Mouse (Mus musculus) limb, embryonic 10.5 days (tissue): ENCODE measurements around the gene Gstm1. TPM values are rescaled to one million over a fixed set of nuclear protein-coding genes. Genes with fewer than 3 reads are reported as not detected.
"Not testable (repeated sequence)": the region's sequence is repeated elsewhere in the genome, so short reads cannot be mapped to it uniquely, and the experiment has no call there.

Experiments used
- DNase-seq: peaks from one replicate; pipeline ENCODE4 v3.0.0-alpha.2; 2017; ENCODE audit warnings: low spot score
- H3K27ac ChIP-seq: fragments of 300-500 bp; sonication (generic); 2 replicates; pipeline ENCODE4 v1.5.1; 2016; ENCODE audit warnings: mild to moderate bottlenecking
- H3K27me3 ChIP-seq: fragments of 300-500 bp; sonication (generic); 2 replicates; pipeline ENCODE4 v1.6.1; 2016; ENCODE audit warnings: low read depth, mild to moderate bottlenecking; ENCODE audit not compliant: poor library complexity, severe bottlenecking
- H3K36me3 ChIP-seq: fragments of 300-500 bp; sonication (generic); 2 replicates; pipeline ENCODE4 v1.6.1; 2016; ENCODE audit warnings: mild to moderate bottlenecking, moderate library complexity
- H3K4me1 ChIP-seq: fragments of 300-500 bp; sonication (generic); 2 replicates; pipeline ENCODE4 v1.6.1; 2016
- H3K4me3 ChIP-seq: fragments of 300-500 bp; sonication (generic); 2 replicates; pipeline ENCODE4 v1.5.1; 2016; ENCODE audit warnings: mild to moderate bottlenecking, moderate library complexity
- H3K9me3 ChIP-seq: fragments of 300-500 bp; sonication (generic); replicated peaks from 2 replicates; pipeline ENCODE4 v1.6.1; 2016; ENCODE audit warnings: mild to moderate bottlenecking
- WGBS: fragments of 180-500 bp; shearing (Covaris S2); methylation state at CpG from one replicate; pipeline ENCODE4 v1.1.7; 2016; 5-methylcytosine and 5-hydroxymethylcytosine counted together
- polyA plus RNA-seq: library from polyadenylated mRNA; unstranded; fragments of >200 nt; fragmentation: Nextera tagmentation; extraction: Ambion mirVana; gene quantifications from 2 replicates; pipeline ENCODE4 v1.2.1, GENCODE M21; 2016

Gstm1 gene
- polyA plus RNA-seq, 1 experiment from 2014 or later, result 27.8 TPM

GRCm38 (mm10) chr3:108011558-108011957 lies 6.2 kb downstream of the Gstm1 start:
- 0 out of 2 replicates have a peak, but pooled peaks cover 4% of the 10 kb centered on the region for H3K27me3 ChIP-seq
- H3K4me1 ChIP-seq, result peaks cover 2% of the 10 kb centered on the region; the same call in 1 of the 2 replicates
- WGBS, result 88% methylated on average over 3 of the region's 3 CpGs
- no peak overlapping the region for H3K27ac ChIP-seq
- H3K9me3 ChIP-seq, result no peaks in the 10 kb centered on the region
- no peaks in the 10 kb centered on the region for H3K36me3 ChIP-seq
- no peak for DNase-seq
- H3K4me3 ChIP-seq, result no peak overlapping the region

GRCm38 (mm10) chr3:108010286-108010685 lies 7.5 kb downstream of the Gstm1 start:
- Histone ChIP-seq H3K27me3 (no peaks in the 10 kb centered on the region), H3K27ac (no peak overlapping the region), H3K4me1 (0 out of 2 replicates have a peak, but pooled peaks cover 2% of the 10 kb centered on the region), H3K9me3 (no peaks in the 10 kb centered on the region), H3K4me3 (no peak overlapping the region), H3K36me3 (no peaks in the 10 kb centered on the region)
- DNase-seq, result no peak
- WGBS, result 72% methylated on average over 2 of the region's 2 CpGs

- Histone ChIP-seq H3K4me3 (no peak overlapping the region), H3K27ac (no peak overlapping the region), H3K4me1 (peaks cover 3% of the 10 kb centered on the region), H3K9me3 (no peaks in the 10 kb centered on the region), H3K27me3 (no peaks in the 10 kb centered on the region), H3K36me3 (no peaks in the 10 kb centered on the region)
- DNase-seq, result no peak
- WGBS, result 89% methylated on average over 8 of the region's 8 CpGs
These were observed 15.8 kb downstream of the Gstm1 start for GRCm38 (mm10) chr3:108002021-108002420.

DNA sequence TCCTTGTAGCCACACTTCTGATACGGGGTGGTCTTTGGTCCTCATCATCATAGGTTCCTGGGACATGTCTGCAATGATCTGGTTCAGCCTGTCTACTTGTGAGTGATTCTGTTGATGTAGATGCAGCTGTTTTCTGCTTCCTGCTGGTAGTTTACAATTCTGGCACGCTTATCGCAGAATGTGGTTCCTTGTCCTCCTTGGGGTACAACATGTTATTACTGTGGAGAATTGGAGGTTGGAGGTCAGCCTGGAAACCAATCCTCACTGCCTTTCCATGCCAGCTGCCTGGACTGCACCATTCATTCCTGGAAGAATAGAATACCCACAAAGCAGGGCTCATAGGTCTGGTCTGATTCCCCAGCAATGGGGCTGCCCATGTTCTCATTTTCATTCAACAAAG lies 18.3 kb downstream of the Gstm1 start:
- no peak for DNase-seq
- Histone ChIP-seq H3K27me3 (no peaks in the 10 kb centered on the region), H3K9me3 (no peaks in the 10 kb centered on the region), H3K4me3 (no peak overlapping the region), H3K27ac (no peak overlapping the region), H3K36me3 (no peaks in the 10 kb centered on the region), H3K4me1 (peaks cover 4% of the 10 kb centered on the region)
- WGBS, result 93% methylated on average over 3 of the region's 3 CpGs

- WGBS, result 82% methylated on average over 3 of the region's 3 CpGs
- no peak for DNase-seq
- no peak overlapping the region for H3K4me3 ChIP-seq
- peaks cover 4% of the 10 kb centered on the region for H3K4me1 ChIP-seq
- H3K27me3 ChIP-seq, result no peaks in the 10 kb centered on the region
- H3K27ac ChIP-seq, result no peak overlapping the region
- H3K36me3 ChIP-seq, result no peaks in the 10 kb centered on the region
- H3K9me3 ChIP-seq, result no peaks in the 10 kb centered on the region
These were observed 19.2 kb downstream of the Gstm1 start for GRCm38 (mm10) chr3:107998591-107998990.

GRCm38 (mm10) chr3:107996576-107996975 lies 21.2 kb downstream of the Gstm1 start:
- 90% methylated on average over 4 of the region's 4 CpGs for whole genome bisulfite sequencing
- Histone ChIP-seq H3K27ac (no peak overlapping the region), H3K4me3 (no peak overlapping the region), H3K36me3 (no peaks in the 10 kb centered on the region), H3K27me3 (no peaks in the 10 kb centered on the region), H3K4me1 (peaks cover 4% of the 10 kb centered on the region), H3K9me3 (no peaks in the 10 kb centered on the region)
- DNase-seq, result no peak

DNA sequence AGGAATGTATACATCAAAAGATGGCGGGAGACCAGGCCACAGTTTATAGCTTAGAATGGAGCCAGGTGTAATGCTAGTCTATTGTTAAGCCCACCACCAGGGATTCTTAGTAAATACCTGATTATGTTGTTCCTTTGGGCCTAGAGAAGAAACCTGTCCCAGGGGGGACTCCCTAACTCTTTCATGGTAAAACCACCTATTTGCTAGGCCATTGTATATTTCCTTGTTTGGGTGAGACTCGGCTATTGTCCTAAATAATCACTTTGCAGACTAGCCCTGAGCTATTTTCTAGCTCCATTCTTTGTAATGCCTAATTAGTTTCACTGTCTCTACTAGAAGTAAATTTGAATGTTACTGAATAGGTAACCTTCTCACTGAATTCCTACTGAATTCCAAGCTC lies 21.8 kb downstream of the Gstm1 start:
- not testable (repeated sequence) for H3K4me1 ChIP-seq, H3K27me3 ChIP-seq, H3K27ac ChIP-seq, H3K4me3 ChIP-seq, H3K9me3 ChIP-seq, H3K36me3 ChIP-seq, DNase-seq
- WGBS, result 87% methylated on average over 2 of the region's 2 CpGs

- Histone ChIP-seq H3K4me1 (peaks cover 8% of the 10 kb centered on the region), H3K36me3 (no peaks in the 10 kb centered on the region), H3K27me3 (no peaks in the 10 kb centered on the region), H3K4me3 (peak within 1 kb of the TSS; percentile 35), H3K27ac (0 out of 2 replicates have a peak within 1 kb of the TSS, but pooled peaks have one; percentile 54), H3K9me3 (no peaks in the 10 kb centered on the region)
- WGBS, result 52% methylated on average over 8 of the region's 8 CpGs
- DNase-seq, result peak; percentile 37
These were observed 31.7 kb downstream of the Gstm1 start, which contains the start of gene Gstm2 for GRCm38 (mm10) chr3:107986041-107986562. Gene Gstm2, minus strand, starts transcription at chr3:107986453.

DNA sequence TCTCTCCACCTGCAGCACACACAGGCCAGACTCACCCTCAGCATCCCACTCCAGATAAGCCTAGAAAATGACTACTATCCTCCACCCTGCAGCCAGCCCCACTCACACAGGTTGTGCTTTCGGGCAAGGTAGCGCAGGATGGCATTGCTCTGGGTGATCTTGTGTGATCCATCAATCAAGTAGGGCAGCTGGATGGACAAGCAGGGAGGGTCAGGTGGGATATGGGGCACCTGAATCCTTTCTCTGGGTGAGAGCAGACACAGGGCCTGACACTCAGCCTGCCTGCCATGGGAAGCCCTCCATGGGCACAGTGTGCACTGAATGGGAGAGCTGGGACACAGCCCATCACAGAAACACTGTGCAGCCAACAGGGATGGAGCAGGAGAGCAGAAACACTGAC lies 32.6 kb downstream of the Gstm1 start:
- not testable (repeated sequence) for H3K9me3 ChIP-seq, H3K4me1 ChIP-seq, H3K27ac ChIP-seq, H3K27me3 ChIP-seq, H3K36me3 ChIP-seq, H3K4me3 ChIP-seq, DNase-seq
- 97% methylated on average over 2 of the region's 2 CpGs for WGBS

DNA sequence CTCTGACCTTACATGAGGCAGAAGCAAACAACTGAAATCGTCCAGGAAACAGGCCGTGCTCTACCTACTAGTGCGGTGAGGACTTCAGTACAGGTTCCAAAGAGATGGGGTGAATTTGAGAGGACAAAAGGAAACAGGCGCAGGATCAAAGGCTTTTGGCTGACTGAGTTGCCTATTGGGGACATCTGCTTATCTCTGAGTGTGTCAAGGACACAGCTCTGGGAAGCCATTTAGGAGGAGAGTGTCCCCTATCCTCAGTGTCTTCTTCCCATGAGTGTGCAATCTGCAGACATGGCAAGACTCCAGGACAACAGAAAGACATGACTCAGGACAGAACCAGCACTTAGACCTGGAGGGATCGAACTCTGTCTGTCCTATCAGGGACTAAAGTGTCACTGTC lies 33.3 kb downstream of the Gstm1 start:
- H3K36me3 ChIP-seq, result no peaks in the 10 kb centered on the region

DNA sequence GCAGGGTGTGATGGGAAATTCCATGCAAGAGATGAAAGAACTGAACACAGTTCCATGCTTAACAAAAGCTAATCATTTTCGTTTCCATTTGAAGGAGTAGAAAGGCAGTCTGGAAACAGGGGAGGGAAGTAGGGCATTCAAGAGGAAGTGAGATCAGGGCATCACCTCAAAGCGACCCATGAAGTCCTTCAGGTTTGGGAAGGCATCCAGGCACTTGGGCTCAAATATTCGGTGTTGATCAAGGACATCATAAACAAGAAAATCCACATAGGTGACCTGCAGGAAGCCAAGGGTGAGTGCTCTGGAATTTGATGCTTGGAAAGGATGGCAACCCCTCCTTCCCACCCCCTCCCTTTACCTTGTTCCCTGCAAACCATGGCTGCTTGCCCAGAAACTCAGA lies 34.0 kb downstream of the Gstm1 start:
- no peak for DNase-seq
- Histone ChIP-seq H3K27me3 (no peaks in the 10 kb centered on the region), H3K4me3 (no peak overlapping the region), H3K9me3 (no peaks in the 10 kb centered on the region), H3K36me3 (no peaks in the 10 kb centered on the region), H3K27ac (no peak overlapping the region), H3K4me1 (peaks cover 8% of the 10 kb centered on the region)
- 77% methylated on average over 3 of the region's 3 CpGs for WGBS

More for the DNA sequence above, 33.3 kb downstream of the Gstm1 start:
- Histone ChIP-seq H3K27me3 (no peaks in the 10 kb centered on the region), H3K4me3 (no peak overlapping the region), H3K9me3 (no peaks in the 10 kb centered on the region), H3K27ac (no peak overlapping the region), H3K4me1 (peaks cover 8% of the 10 kb centered on the region)
- 78% methylated on average over 5 of the region's 5 CpGs for WGBS
- no peak for DNase-seq

GRCm38 (mm10) chr3:107982726-107983125 lies 35.0 kb downstream of the Gstm1 start:
- DNase-seq, result no peak
- 91% methylated on average over 6 of the region's 6 CpGs for WGBS
- Histone ChIP-seq H3K27me3 (no peaks in the 10 kb centered on the region), H3K4me3 (no peak overlapping the region), H3K4me1 (peaks cover 8% of the 10 kb centered on the region), H3K36me3 (no peaks in the 10 kb centered on the region), H3K9me3 (no peaks in the 10 kb centered on the region), H3K27ac (no peak overlapping the region)

GRCm38 (mm10) chr3:107981261-107981660 lies 36.5 kb downstream of the Gstm1 start:
- H3K36me3 ChIP-seq, result no peaks in the 10 kb centered on the region
- H3K9me3 ChIP-seq, result no peaks in the 10 kb centered on the region
- H3K4me1 ChIP-seq, result peaks cover 7% of the 10 kb centered on the region
- H3K27me3 ChIP-seq, result no peaks in the 10 kb centered on the region
- WGBS, result 76% methylated on average over 3 of the region's 3 CpGs
- no peak for DNase-seq
- no peak overlapping the region for H3K27ac ChIP-seq
- H3K4me3 ChIP-seq, result no peak overlapping the region

DNA sequence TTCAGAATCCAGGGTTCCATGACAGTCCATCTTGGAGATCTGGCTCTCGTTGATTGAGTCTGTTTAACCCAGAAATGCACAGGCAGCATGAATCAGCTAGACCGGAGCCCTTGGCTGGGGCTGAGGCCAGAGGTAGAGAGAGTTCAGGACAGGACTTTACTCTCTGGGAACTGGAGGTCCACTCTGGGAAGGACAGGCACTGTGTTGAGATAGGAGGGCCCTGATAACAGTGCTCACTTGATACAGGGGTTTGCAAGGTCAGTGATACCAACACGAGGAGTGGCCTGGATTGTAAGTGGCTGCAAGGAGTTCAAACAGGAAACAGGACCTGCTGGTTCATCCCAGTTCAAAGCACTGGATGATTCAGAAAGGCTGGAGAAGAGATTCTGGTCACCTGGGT lies 40.1 kb downstream of the Gstm1 start:
- 83% methylated on average over 3 of the region's 3 CpGs for WGBS
- Histone ChIP-seq H3K27ac (no peak overlapping the region), H3K4me1 (no peaks in the 10 kb centered on the region; the same call in 1 of the 2 replicates), H3K9me3 (no peaks in the 10 kb centered on the region), H3K36me3 (no peaks in the 10 kb centered on the region), H3K4me3 (no peak overlapping the region), H3K27me3 (no peaks in the 10 kb centered on the region)
- no peak for DNase-seq
